In the genomic region with DNA sequence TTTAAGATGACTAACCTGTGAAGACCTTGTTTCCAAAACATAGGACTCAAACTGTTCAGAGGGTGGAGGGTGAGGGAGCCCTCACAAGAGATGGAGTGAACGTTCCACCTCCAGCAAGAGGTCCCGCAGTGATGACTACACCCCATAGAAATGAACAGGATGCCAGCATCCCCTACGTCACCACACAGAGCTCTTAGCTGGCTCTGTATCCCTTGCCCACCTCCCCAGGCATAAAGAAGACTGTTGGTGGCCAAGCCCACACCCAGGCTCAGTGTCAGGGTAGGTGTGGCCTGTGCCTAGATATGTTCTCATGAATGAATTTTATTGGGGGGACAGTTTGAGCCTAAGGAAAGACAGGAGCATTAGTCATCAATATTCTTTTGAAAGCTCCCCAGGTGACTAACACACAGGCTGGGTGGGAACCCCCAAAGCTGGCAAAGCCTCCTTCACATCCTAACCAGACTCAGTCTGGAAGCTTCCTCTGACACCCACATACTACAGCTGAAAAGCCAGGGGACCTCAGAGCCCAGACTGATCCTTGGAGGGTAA, we compare ENCODE assay signal across 8 mouse cellular contexts. TPM values are rescaled to one million over a fixed set of nuclear protein-coding genes. Genes with fewer than 3 reads are reported as not detected.
A peak's percentile ranks its signal among the peaks of the same experiment; 100 is the strongest.
DNase-seq lines count a peak whose midpoint lies in the region; ATAC-seq and TF ChIP-seq lines count a peak whose summit lies in the region.

No protein-coding gene starts in this region.

- peaks cover 52% of the 10 kb centered on the region for H3K4me1 ChIP-seq in hindbrain, embryonic 10.5 days (replicated peaks)
- H3K4me1 ChIP-seq in hindbrain, embryonic 12.5 days, result peaks cover 27% of the 10 kb centered on the region
- peaks cover 6% of the 10 kb centered on the region for H3K4me1 ChIP-seq in embryonic facial prominence, embryonic 11.5 days (ENCODE audit: control insufficient read depth, insufficient read depth, low read length)
- peaks cover 53% of the 10 kb centered on the region for H3K4me1 ChIP-seq in liver, embryonic 11.5 days (replicated peaks; ENCODE audit: control insufficient read depth, insufficient read depth, low read length)

- H3K36me3 ChIP-seq in hindbrain, embryonic 10.5 days, result no peaks in the 10 kb centered on the region
- H3K36me3 ChIP-seq in hindbrain, embryonic 12.5 days, result no peaks in the 10 kb centered on the region
- H3K36me3 ChIP-seq in embryonic facial prominence, embryonic 11.5 days (replicated peaks; ENCODE audit: control insufficient read depth, insufficient read depth, low read depth, low read length), result no peaks in the 10 kb centered on the region
- H3K36me3 ChIP-seq in liver, embryonic 11.5 days (ENCODE audit: control insufficient read depth, insufficient read depth, low read length), result no peaks in the 10 kb centered on the region; the same call in 1 of the 2 replicates

- 90% methylated on average over 3 of the region's 3 CpGs for WGBS in hindbrain, embryonic 10.5 days
- WGBS in hindbrain, embryonic 12.5 days, result 86% methylated on average over 3 of the region's 3 CpGs
- 91% methylated on average over 3 of the region's 3 CpGs for WGBS in embryonic facial prominence, embryonic 11.5 days
- WGBS in liver, embryonic 11.5 days, result 76% methylated on average over 3 of the region's 3 CpGs

- no peak for ATAC-seq in hindbrain, embryonic 12.5 days (ENCODE audit: low FRiP score)
- peak; percentile 32 for ATAC-seq in CD4-positive, CD25-positive, alpha-beta regulatory T cell, adult 4 months
- no peak for ATAC-seq in embryonic facial prominence, embryonic 11.5 days (replicated peaks; ENCODE audit: insufficient number of reproducible peaks, low FRiP score, low TSS enrichment, low read depth)
- no peak for ATAC-seq in liver, embryonic 11.5 days (replicated peaks; ENCODE audit: low FRiP score)

- H3K27me3 ChIP-seq in hindbrain, embryonic 10.5 days (ENCODE audit: insufficient read depth, poor library complexity, severe bottlenecking), result peaks cover 38% of the 10 kb centered on the region
- peaks cover 34% of the 10 kb centered on the region for H3K27me3 ChIP-seq in hindbrain, embryonic 12.5 days
- H3K27me3 ChIP-seq in embryonic facial prominence, embryonic 11.5 days (ENCODE audit: control insufficient read depth, insufficient read depth, low read length), result no peaks in the 10 kb centered on the region
- H3K27me3 ChIP-seq in liver, embryonic 11.5 days (replicated peaks; ENCODE audit: control insufficient read depth, insufficient read depth, low read length), result no peaks in the 10 kb centered on the region

- H3K4me2 ChIP-seq in hindbrain, embryonic 12.5 days (replicated peaks), result no peak overlapping the region
- H3K4me2 ChIP-seq in embryonic facial prominence, embryonic 11.5 days (ENCODE audit: low read depth, low read length), result peak overlapping the region; percentile 16
- peak overlapping the region; percentile 85 for H3K4me2 ChIP-seq in liver, embryonic 11.5 days

- 0 out of 2 replicates have a peak overlapping the region, but pooled peaks have one; percentile 65 for H3K4me3 ChIP-seq in hindbrain, embryonic 10.5 days
- no peak overlapping the region for H3K4me3 ChIP-seq in hindbrain, embryonic 12.5 days
- no peak overlapping the region for H3K4me3 ChIP-seq in embryonic facial prominence, embryonic 11.5 days (ENCODE audit: low read depth, low read length)
- peak overlapping the region; percentile 85 for H3K4me3 ChIP-seq in liver, embryonic 11.5 days (ENCODE audit: low read depth, low read length)
- H3K4me3 ChIP-seq in left cerebral cortex, adult 2 months, result no peak overlapping the region

- no peak for DNase-seq in hindbrain, embryonic 10.5 days (ENCODE audit: low spot score)
- no peak for DNase-seq in embryonic facial prominence, embryonic 11.5 days (ENCODE audit: low spot score)
- no peak for DNase-seq in liver, embryonic 11.5 days (ENCODE audit: low spot score)
- no peak for DNase-seq in right cerebral cortex, postnatal 4 days
- no peak for DNase-seq in left cerebral cortex, adult 2 months (ENCODE audit: extremely low spot score in 1 of 2, low spot score in 2 of 2)
- DNase-seq in urinary bladder, postnatal 14 days (ENCODE audit: low spot score), result no peak

- H3K9me3 ChIP-seq in hindbrain, embryonic 10.5 days, result no peaks in the 10 kb centered on the region
- H3K9me3 ChIP-seq in hindbrain, embryonic 12.5 days (replicated peaks), result no peaks in the 10 kb centered on the region
- no peaks in the 10 kb centered on the region for H3K9me3 ChIP-seq in embryonic facial prominence, embryonic 11.5 days (replicated peaks; ENCODE audit: control insufficient read depth, low read length)
- no peaks in the 10 kb centered on the region for H3K9me3 ChIP-seq in liver, embryonic 11.5 days (ENCODE audit: control insufficient read depth, low read length)

- TF ChIP-seq CTCF in left cerebral cortex, adult 2 months (IDR thresholded peaks at IDR 0.05), result no peak

- no peak overlapping the region for H3K27ac ChIP-seq in hindbrain, embryonic 10.5 days
- no peak overlapping the region for H3K27ac ChIP-seq in hindbrain, embryonic 12.5 days
- no peak overlapping the region for H3K27ac ChIP-seq in embryonic facial prominence, embryonic 11.5 days (replicated peaks; ENCODE audit: low read depth, low read length)
- H3K27ac ChIP-seq in liver, embryonic 11.5 days (ENCODE audit: low read depth, low read length), result peak overlapping the region; percentile 89
- H3K27ac ChIP-seq in left cerebral cortex, adult 2 months, result no peak overlapping the region

- intact Hi-C loops in left cerebral cortex, adult 2 months (cut with DNase I), result no loop called here

- H3K9ac ChIP-seq in hindbrain, embryonic 12.5 days, result no peak overlapping the region
- peak overlapping the region; percentile 32; the same call in 1 of the 2 replicates for H3K9ac ChIP-seq in embryonic facial prominence, embryonic 11.5 days (replicated peaks; ENCODE audit: low read length)
- H3K9ac ChIP-seq in liver, embryonic 11.5 days (ENCODE audit: low read depth, low read length), result peak overlapping the region; percentile 95

RNA-seq across cellular contexts. Expression of a gene that starts 2.2 kb away (rescaled TPM):
- 6.5 and 9.2 TPM in 2 replicates for polyA plus RNA-seq in hindbrain, embryonic 10.5 days (2016; fragmentation: Nextera tagmentation; extraction: Ambion mirVana)
- 8.9 TPM in 2 replicates for polyA plus RNA-seq in hindbrain, embryonic 12.5 days (2016; fragmentation: Nextera tagmentation; extraction: Ambion mirVana)
- 10 to 100 TPM; 15.3 to 22.7 TPM for polyA plus RNA-seq in CD4-positive, CD25-positive, alpha-beta regulatory T cell, adult 4 months (2017; shearing (Covaris generic))
- polyA plus RNA-seq in embryonic facial prominence, embryonic 11.5 days (2014; fragmentation: Nextera tagmentation; extraction: Ambion mirVana), result 3.4 and 5.9 TPM in 2 replicates
- polyA plus RNA-seq in liver, embryonic 11.5 days (2014; fragmentation: Nextera tagmentation; extraction: Ambion mirVana), result 29.7 and 45.8 TPM in 2 replicates
- total RNA-seq in left cerebral cortex, adult 2 months (2021), result 1 to 10 TPM; 6.8 to 7.7 TPM

RNA-seq across cellular contexts. Expression of a gene that starts 18.9 kb away (rescaled TPM):
- 56.0 and 64.3 TPM in 2 replicates for polyA plus RNA-seq in hindbrain, embryonic 10.5 days (2016; fragmentation: Nextera tagmentation; extraction: Ambion mirVana)
- 22.7 and 23.9 TPM in 2 replicates for polyA plus RNA-seq in hindbrain, embryonic 12.5 days (2016; fragmentation: Nextera tagmentation; extraction: Ambion mirVana)
- polyA plus RNA-seq in CD4-positive, CD25-positive, alpha-beta regulatory T cell, adult 4 months (2017; shearing (Covaris generic)), result 10 to 100 TPM in 1 of 2 experiments, 1 to 10 TPM in 1; 8.2 to 12.6 TPM
- 31.6 and 32.1 TPM in 2 replicates for polyA plus RNA-seq in embryonic facial prominence, embryonic 11.5 days (2014; fragmentation: Nextera tagmentation; extraction: Ambion mirVana)
- polyA plus RNA-seq in liver, embryonic 11.5 days (2014; fragmentation: Nextera tagmentation; extraction: Ambion mirVana), result 93.2 and 98.2 TPM in 2 replicates
- 1 to 10 TPM; 2.5 to 5.0 TPM for total RNA-seq in left cerebral cortex, adult 2 months (2021)

RNA-seq across cellular contexts. Expression of a gene that starts 27.7 kb away (rescaled TPM):
- polyA plus RNA-seq in hindbrain, embryonic 10.5 days (2016; fragmentation: Nextera tagmentation; extraction: Ambion mirVana), result 237 and 268 TPM in 2 replicates
- polyA plus RNA-seq in hindbrain, embryonic 12.5 days (2016; fragmentation: Nextera tagmentation; extraction: Ambion mirVana), result 160 and 185 TPM in 2 replicates
- polyA plus RNA-seq in CD4-positive, CD25-positive, alpha-beta regulatory T cell, adult 4 months (2017; shearing (Covaris generic)), result 100 to 1,000 TPM; 146 to 207 TPM
- 246 and 268 TPM in 2 replicates for polyA plus RNA-seq in embryonic facial prominence, embryonic 11.5 days (2014; fragmentation: Nextera tagmentation; extraction: Ambion mirVana)
- 400 and 425 TPM in 2 replicates for polyA plus RNA-seq in liver, embryonic 11.5 days (2014; fragmentation: Nextera tagmentation; extraction: Ambion mirVana)
- 10 to 100 TPM; 52.8 to 56.0 TPM for total RNA-seq in left cerebral cortex, adult 2 months (2021)

Comparison
In these comparisons a context has a peak if more than half of its experiments do, and no peak if none do; other contexts are left out.
1. H3K4me3 ChIP-seq: peak in hindbrain, embryonic 10.5 days (single experiment) and liver, embryonic 11.5 days (single experiment); none in hindbrain, embryonic 12.5 days (single experiment), embryonic facial prominence, embryonic 11.5 days (single experiment) and left cerebral cortex, adult 2 months (single experiment).